Mouse (Mus musculus): ENCODE data around the gene Dock9.

The Dock9 gene

GRCm38 (mm10) chr14:121594684-121595083 is 203.0 kb downstream of the Dock9 start:
- intact Hi-C loops (cut with DNase I), result no loop called here

- intact Hi-C loops (cut with DNase I), result no loop called here
Measured at GRCm38 (mm10) chr14:121593313-121593929, 204.2 kb downstream of the Dock9 start.

DNA sequence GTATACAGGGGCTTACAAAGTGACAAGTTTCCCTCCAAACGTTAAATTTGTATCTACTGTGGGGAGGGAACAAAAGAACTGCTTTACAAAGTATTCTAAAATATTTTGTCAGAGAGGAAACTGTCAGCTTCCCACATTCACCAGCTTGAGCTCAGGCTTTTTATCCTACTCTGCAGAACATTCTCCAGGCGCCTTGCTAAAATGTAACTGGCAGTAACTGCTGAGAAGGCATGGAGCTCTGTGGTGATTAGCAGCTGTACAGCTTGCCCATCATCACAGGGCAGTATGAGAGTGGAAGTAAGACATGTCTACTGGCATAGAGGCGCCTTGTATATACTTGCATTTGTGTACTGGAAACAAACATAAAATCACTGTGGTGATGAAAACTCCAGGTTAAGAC is 204.7 kb downstream of the Dock9 start:
- intact Hi-C loops (cut with DNase I), result no loop called here

DNA sequence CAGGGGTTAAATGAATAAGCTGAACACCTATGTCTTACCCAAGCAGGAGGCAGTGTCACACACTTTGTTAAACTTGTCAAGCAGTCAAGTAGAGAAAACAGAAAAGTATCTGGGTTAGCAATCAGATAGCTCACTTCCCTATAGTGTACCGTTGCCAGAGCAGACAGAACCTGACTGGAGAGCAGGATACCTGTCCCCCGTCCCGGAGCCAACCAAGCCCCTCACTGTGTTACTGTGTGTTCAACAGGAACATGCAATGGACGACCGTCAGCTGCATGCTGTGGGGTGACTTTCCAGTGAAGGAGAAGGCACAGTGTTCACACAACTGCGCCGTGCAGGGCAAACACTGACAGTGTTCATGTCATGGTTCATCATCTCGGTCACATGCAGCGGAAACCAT is 205.3 kb downstream of the Dock9 start:
- intact Hi-C loops (cut with DNase I), result no loop called here

GRCm38 (mm10) chr14:121589097-121589725 is 208.4 kb downstream of the Dock9 start:
- intact Hi-C loops (cut with DNase I), result loop anchor here (2.0 to 10.0 kb wide), 2 partner anchors 164 to 334 kb away; no protein-coding TSS in a partner anchor

DNA sequence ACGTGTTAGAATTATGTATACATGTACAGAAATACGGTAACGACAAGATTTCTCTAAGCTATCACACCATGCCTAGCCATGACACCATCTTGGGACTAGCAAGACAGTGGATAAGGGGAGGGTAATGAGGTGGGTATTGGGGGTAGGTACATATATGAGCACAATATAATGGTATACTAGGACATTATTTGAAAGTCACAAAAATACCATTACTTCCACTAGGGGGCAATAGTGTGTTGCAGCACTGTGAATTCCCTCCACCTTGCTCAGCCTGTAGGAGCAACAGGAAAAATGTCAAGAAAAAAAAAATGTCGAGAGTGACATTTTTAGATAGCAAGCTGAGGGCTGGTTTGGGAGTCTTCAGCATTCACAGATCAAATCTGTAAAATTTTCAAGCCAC is 209.2 kb downstream of the Dock9 start:
- intact Hi-C loops (cut with DNase I), result loop anchor here (2.0 to 10.0 kb wide), 2 partner anchors 164 to 334 kb away; no protein-coding TSS in a partner anchor

- intact Hi-C loops (cut with DNase I), result loop anchor here (10.0 kb wide), 1 partner anchor 331 kb away; no protein-coding TSS in a partner anchor
Measured at GRCm38 (mm10) chr14:121585906-121586765, 211.5 kb downstream of the Dock9 start.

- intact Hi-C loops (cut with DNase I), result loop anchor here (5.0 kb wide), 3 partner anchors 102 to 302 kb away; no protein-coding TSS in a partner anchor
Measured at GRCm38 (mm10) chr14:121579055-121579454, 218.6 kb downstream of the Dock9 start.

DNA sequence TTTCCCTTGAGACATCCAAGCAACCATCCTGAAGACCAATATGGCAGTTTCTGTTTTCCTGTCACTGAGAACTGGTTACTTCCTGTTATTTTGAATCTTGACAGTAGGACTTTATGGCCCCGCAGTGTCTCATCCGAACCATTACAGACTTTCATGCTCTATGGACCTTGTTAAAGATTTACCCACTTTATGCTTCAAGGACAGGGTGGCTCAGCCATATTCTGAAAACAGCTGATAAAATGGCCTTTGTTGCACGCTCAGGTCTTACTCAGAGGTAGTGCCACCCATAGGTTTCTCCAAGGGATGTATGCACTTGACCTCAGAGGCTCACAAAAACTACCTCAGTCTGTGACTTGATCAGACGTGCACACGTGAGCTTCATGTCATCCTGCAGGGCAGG is 224.2 kb downstream of the Dock9 start:
- intact Hi-C loops (cut with DNase I), result no loop called here

GRCm38 (mm10) chr14:121566794-121567201 is 230.8 kb downstream of the Dock9 start:
- intact Hi-C loops (cut with DNase I), result no loop called here

- intact Hi-C loops (cut with DNase I), result no loop called here
Measured at GRCm38 (mm10) chr14:121565930-121566329, 231.7 kb downstream of the Dock9 start.

GRCm38 (mm10) chr14:121564656-121565055 is 233.0 kb downstream of the Dock9 start:
- intact Hi-C loops (cut with DNase I), result no loop called here

GRCm38 (mm10) chr14:121563954-121564353 is 233.7 kb downstream of the Dock9 start:
- intact Hi-C loops (cut with DNase I), result no loop called here

GRCm38 (mm10) chr14:121559026-121559425 is 238.6 kb downstream of the Dock9 start:
- intact Hi-C loops (cut with DNase I), result no loop called here

- intact Hi-C loops (cut with DNase I), result no loop called here
Measured at GRCm38 (mm10) chr14:121556401-121557315, 241.0 kb downstream of the Dock9 start.

- intact Hi-C loops (cut with DNase I), result no loop called here
Measured at GRCm38 (mm10) chr14:121553785-121554184, 243.9 kb downstream of the Dock9 start.

DNA sequence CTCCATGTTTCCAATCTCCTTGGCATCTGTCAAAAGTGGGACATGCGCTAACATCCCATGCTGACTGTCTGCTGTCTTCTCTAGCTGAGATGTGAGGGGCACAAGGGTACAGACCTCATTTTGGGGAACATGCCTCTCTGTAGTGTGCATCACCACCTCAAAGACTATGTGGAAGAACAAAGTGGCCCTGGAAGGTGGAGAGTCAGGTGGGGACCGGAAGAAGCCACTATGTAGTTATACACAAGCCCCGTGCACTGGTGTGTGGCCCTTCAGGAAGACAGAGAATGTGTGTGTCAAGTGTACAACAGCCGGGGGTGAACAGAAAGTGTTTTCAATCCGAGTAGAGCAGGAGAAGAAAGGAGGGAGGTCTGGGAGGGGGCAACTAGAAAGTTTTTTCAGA is 245.1 kb downstream of the Dock9 start:
- intact Hi-C loops (cut with DNase I), result no loop called here

DNA sequence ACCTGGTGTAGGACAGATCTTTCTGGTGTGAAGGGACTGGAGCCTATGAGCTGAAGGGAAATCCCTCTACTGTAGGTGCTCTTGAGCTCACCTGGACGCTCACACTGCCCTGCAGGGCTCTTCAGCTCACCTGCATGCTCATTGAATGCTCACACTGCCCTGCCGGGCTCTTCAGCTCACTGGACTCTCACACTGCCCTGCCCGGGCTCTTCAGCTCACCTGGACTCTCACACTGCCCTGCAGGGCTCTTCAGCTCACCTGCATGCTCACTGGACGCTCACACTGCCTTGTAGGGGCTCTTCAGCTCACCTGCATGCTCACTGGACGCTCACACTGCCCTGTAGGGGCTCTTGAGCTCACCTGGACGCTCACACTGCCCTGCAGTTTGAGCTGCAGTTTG is 247.8 kb downstream of the Dock9 start:
- intact Hi-C loops (cut with DNase I), result no loop called here

- intact Hi-C loops (cut with DNase I), result no loop called here
Measured at GRCm38 (mm10) chr14:121547745-121548144, 249.9 kb downstream of the Dock9 start.

DNA sequence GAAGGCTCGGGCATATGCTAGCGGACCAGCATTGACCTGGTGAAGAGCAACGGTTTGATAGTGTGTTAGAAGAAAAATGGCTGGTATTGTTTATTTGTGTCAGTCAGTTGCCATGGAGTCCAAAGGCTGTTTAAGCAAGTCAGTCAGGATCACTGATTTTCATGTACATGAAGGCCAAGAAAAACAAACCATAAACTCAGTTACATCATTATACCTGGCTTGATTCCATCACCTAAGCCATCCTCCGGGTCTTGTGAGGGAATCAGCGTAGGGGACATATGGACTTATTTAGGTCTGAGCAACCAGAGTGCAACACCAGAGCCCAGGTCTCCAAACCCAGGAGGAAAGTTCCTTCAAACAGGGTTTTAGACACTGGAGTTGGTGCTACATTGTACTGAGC is 251.0 kb downstream of the Dock9 start:
- intact Hi-C loops (cut with DNase I), result no loop called here
